Mouse (Mus musculus): ENCODE measurements around the gene Zscan29.

DNA sequence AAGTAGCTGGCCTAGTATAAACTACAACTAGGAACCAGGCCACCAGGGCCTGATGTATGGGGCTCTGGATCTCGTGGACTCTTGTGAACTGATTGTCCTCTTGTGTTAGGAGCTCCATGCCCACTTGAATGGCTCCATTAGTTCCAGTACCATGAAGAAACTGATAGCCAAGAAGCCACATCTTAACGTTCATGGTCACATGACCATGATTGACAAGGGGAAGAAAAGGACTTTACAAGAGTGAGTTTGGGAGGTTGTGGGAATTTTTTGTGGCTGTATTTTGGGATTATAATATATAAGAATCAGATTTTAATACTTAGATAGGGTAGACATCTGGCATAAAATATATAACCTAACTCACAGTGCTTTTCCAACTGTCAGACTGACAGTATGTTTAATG lies 28.5 kb downstream of the Zscan29 start:
- TF ChIP-seq CTCF (IDR thresholded peaks at IDR 0.05; ENCODE audit: low read depth): no peak
- TF ChIP-seq EP300 (IDR thresholded peaks at IDR 0.05; ENCODE audit: low read depth): no peak
